8 mouse cellular contexts compared by ENCODE assay signal in genomic region chr5:93044584-93045370, GRCm38 (mm10). TPM values are rescaled to one million over a fixed set of nuclear protein-coding genes. Genes with fewer than 3 reads are reported as not detected.
DNase-seq lines count a peak whose midpoint lies in the region; ATAC-seq and TF ChIP-seq lines count a peak whose summit lies in the region.

TSS of gene Sowahb (minus strand) at chr5:93045022.

- peak within 1 kb of the TSS; percentile 32 for H3K9ac ChIP-seq in kidney, embryonic 14.5 days (ENCODE audit: low read depth, low read length)
- peak within 1 kb of the TSS; percentile 63 for H3K9ac ChIP-seq in liver, postnatal 0 days (replicated peaks)
- H3K9ac ChIP-seq in neural tube, embryonic 13.5 days, result peak within 1 kb of the TSS; percentile 62

- TF ChIP-seq POLR2A in cerebellum, adult 2 months (IDR thresholded peaks at IDR 0.05; ENCODE audit: borderline replicate concordance, insufficient read depth, low read length), result peak; percentile 77

- WGBS in cerebellum, adult 2 months, result under 1% methylated on average over 68 of the region's 68 CpGs
- WGBS in kidney, embryonic 14.5 days, result 1% methylated on average over 58 of the region's 68 CpGs
- 3% methylated on average over 66 of the region's 68 CpGs for WGBS in liver, postnatal 0 days (ENCODE audit: insufficient replicate concordance)
- under 1% methylated on average over 68 of the region's 68 CpGs for WGBS in neural tube, embryonic 13.5 days

- peak; percentile 52 for ATAC-seq in frontal cortex, adult (ENCODE audit: low TSS enrichment)
- ATAC-seq in granulocyte monocyte progenitor cell, adult 5-6 weeks (replicated peaks; ENCODE audit: poor library complexity, severe bottlenecking), result peak; percentile 71
- peak; percentile 89 for ATAC-seq in kidney, embryonic 14.5 days (ENCODE audit: low FRiP score, low TSS enrichment)
- peak; percentile 95 for ATAC-seq in liver, postnatal 0 days
- peak; percentile 71 for ATAC-seq in neural tube, embryonic 13.5 days (ENCODE audit: low read depth)

- peaks cover 16% of the 10 kb centered on the region for H3K4me1 ChIP-seq in cerebellum, adult 2 months (ENCODE audit: control insufficient read depth, insufficient read depth, low read length)
- peaks cover 19% of the 10 kb centered on the region for H3K4me1 ChIP-seq in kidney, embryonic 14.5 days (ENCODE audit: control insufficient read depth, insufficient read depth, low read length)
- peaks cover 17% of the 10 kb centered on the region; the same call in 1 of the 2 replicates for H3K4me1 ChIP-seq in liver, postnatal 0 days (ENCODE audit: insufficient read depth)
- H3K4me1 ChIP-seq in neural tube, embryonic 13.5 days (replicated peaks), result peaks cover 23% of the 10 kb centered on the region

- H3K36me3 ChIP-seq in kidney, embryonic 14.5 days (ENCODE audit: control insufficient read depth, insufficient read depth, low read length), result no peaks in the 10 kb centered on the region
- no peaks in the 10 kb centered on the region for H3K36me3 ChIP-seq in liver, postnatal 0 days (replicated peaks; ENCODE audit: insufficient read depth, low read length)
- H3K36me3 ChIP-seq in neural tube, embryonic 13.5 days, result no peaks in the 10 kb centered on the region

- peak within 1 kb of the TSS; percentile 81 for H3K4me2 ChIP-seq in kidney, embryonic 14.5 days (replicated peaks; ENCODE audit: low read depth, low read length)
- peak within 1 kb of the TSS; percentile 67 for H3K4me2 ChIP-seq in liver, postnatal 0 days (ENCODE audit: low read depth, low read length)
- peak within 1 kb of the TSS; percentile 96 for H3K4me2 ChIP-seq in neural tube, embryonic 13.5 days

- no peaks in the 10 kb centered on the region for H3K9me3 ChIP-seq in kidney, embryonic 14.5 days (ENCODE audit: control insufficient read depth, low read length)
- no peaks in the 10 kb centered on the region for H3K9me3 ChIP-seq in liver, postnatal 0 days (ENCODE audit: low read length)
- no peaks in the 10 kb centered on the region for H3K9me3 ChIP-seq in neural tube, embryonic 13.5 days

- no peak for DNase-seq in frontal cortex, postnatal 10 days (ENCODE audit: low spot score in 2 of 2)
- DNase-seq in cerebellum, adult 2 months, result peak; percentile 93 to 96
- DNase-seq in liver, postnatal 0 days, result peak; percentile 82
- no peak for DNase-seq in T-cell, adult 2 months (ENCODE audit: low spot score)

- peak; percentile 47; the same call in 1 of the 2 replicates for TF ChIP-seq EP300 in liver, postnatal 0 days (IDR thresholded peaks at IDR 0.05; ENCODE audit: low read depth)

- peak within 1 kb of the TSS; percentile 99 for H3K27ac ChIP-seq in cerebellum, adult 2 months (ENCODE audit: insufficient read depth, low read length)
- H3K27ac ChIP-seq in kidney, embryonic 14.5 days (ENCODE audit: low read depth, low read length), result no peak within 1 kb of the TSS
- peak within 1 kb of the TSS; percentile 84 for H3K27ac ChIP-seq in liver, postnatal 0 days (ENCODE audit: low read depth)
- H3K27ac ChIP-seq in neural tube, embryonic 13.5 days (replicated peaks), result no peak within 1 kb of the TSS

- TF ChIP-seq CTCF in cerebellum, adult 2 months (IDR thresholded peaks at IDR 0.05; ENCODE audit: borderline replicate concordance, insufficient read depth, low read depth, low read length), result no peak
- 0 out of 2 replicates have a peak, but pooled peaks have one; percentile 5 for TF ChIP-seq CTCF in liver, postnatal 0 days (IDR thresholded peaks at IDR 0.05; ENCODE audit: low read depth)

- H3K27me3 ChIP-seq in cerebellum, adult 2 months (ENCODE audit: control insufficient read depth, insufficient read depth, low read length), result no peaks in the 10 kb centered on the region
- H3K27me3 ChIP-seq in kidney, embryonic 14.5 days (ENCODE audit: control insufficient read depth, insufficient read depth, low read length), result peaks cover 30% of the 10 kb centered on the region
- peaks cover 30% of the 10 kb centered on the region for H3K27me3 ChIP-seq in liver, postnatal 0 days (ENCODE audit: insufficient read depth, low read length)
- H3K27me3 ChIP-seq in neural tube, embryonic 13.5 days, result peaks cover 95% of the 10 kb centered on the region

- H3K4me3 ChIP-seq in cerebellum, adult 2 months (replicated peaks; ENCODE audit: insufficient read depth, low read depth, low read length), result peak within 1 kb of the TSS; percentile 88
- H3K4me3 ChIP-seq in kidney, embryonic 14.5 days (ENCODE audit: low read length), result peak within 1 kb of the TSS; percentile 49
- H3K4me3 ChIP-seq in liver, postnatal 0 days (ENCODE audit: low read depth, low read length), result peak within 1 kb of the TSS; percentile 54
- peak within 1 kb of the TSS; percentile 49 for H3K4me3 ChIP-seq in neural tube, embryonic 13.5 days

RNA-seq across cellular contexts. Expression of gene Sowahb, which starts in this region (rescaled TPM):
- polyA plus RNA-seq in cerebellum, adult 2 months (2012; rRNA removed), result 17.0 and 19.1 TPM in 2 replicates
- total RNA-seq in granulocyte monocyte progenitor cell, adult 5-6 weeks (2014; fragmentation: Nextera tagmentation), result not detected in 2 replicates
- not detected in 2 replicates for total RNA-seq in granulocyte monocyte progenitor cell, adult 5-6 weeks (2017)
- polyA plus RNA-seq in kidney, embryonic 14.5 days (2014; fragmentation: Nextera tagmentation; extraction: Ambion mirVana), result 1.4 and 1.7 TPM in 2 replicates
- polyA plus RNA-seq in liver, postnatal 0 days (2015; fragmentation: Nextera tagmentation; extraction: Ambion mirVana), result 1.8 and 3.9 TPM in 2 replicates
- polyA plus RNA-seq in neural tube, embryonic 13.5 days (2015; fragmentation: Nextera tagmentation; extraction: Ambion mirVana), result not detected in 2 replicates

Comparison
In these comparisons a context has a peak if more than half of its experiments do, and no peak if none do; other contexts are left out.
1. Peak in ATAC-seq in granulocyte monocyte progenitor cell, adult 5-6 weeks; RNA of the gene not detected or under 1 TPM.
2. Peak in ATAC-seq, H3K4me3 ChIP-seq, H3K9ac ChIP-seq and H3K4me2 ChIP-seq in neural tube, embryonic 13.5 days; RNA of the gene not detected or under 1 TPM.
3. DNase-seq: peak in cerebellum, adult 2 months (2 of 2) and liver, postnatal 0 days (single experiment); none in frontal cortex, postnatal 10 days (0 of 2) and T-cell, adult 2 months (single experiment).
4. H3K27ac ChIP-seq: peak in cerebellum, adult 2 months (single experiment) and liver, postnatal 0 days (single experiment); none in kidney, embryonic 14.5 days (single experiment) and neural tube, embryonic 13.5 days (single experiment).
5. Peak in every context shown above with its lines, with median percentiles within 50 percentile points of each other: ATAC-seq, H3K4me3 ChIP-seq, H3K4me2 ChIP-seq and H3K9ac ChIP-seq.